Mouse (Mus musculus) brain, embryonic 18.5 days (tissue): ENCODE results near the gene Efhd1.

ENCODE experiments used
- DNase-seq: peaks from one replicate; pipeline ENCODE4 v3.0.0-alpha.2; 2012; ENCODE audit warnings: low read depth, low spot score

Gene Efhd1

GRCm38 (mm10) chr1:87264134-87265006 is at the start of gene Efhd1:
Gene Efhd1, plus strand, starts transcription at chr1:87264363.
- DNase-seq, result no peak

- no peak for DNase-seq
Measured at GRCm38 (mm10) chr1:87214748-87215147, 49.4 kb upstream of the Efhd1 start.

- DNase-seq, result no peak
Measured at GRCm38 (mm10) chr1:87217938-87218337, 46.2 kb upstream of the Efhd1 start.

GRCm38 (mm10) chr1:87225739-87226138 is 38.4 kb upstream of the Efhd1 start:
- DNase-seq, result no peak

- no peak for DNase-seq
Measured at GRCm38 (mm10) chr1:87226409-87227159, 37.6 kb upstream of the Efhd1 start.

- DNase-seq, result no peak
Measured at GRCm38 (mm10) chr1:87227160-87227550, 37.0 kb upstream of the Efhd1 start.

- no peak for DNase-seq
Measured at GRCm38 (mm10) chr1:87230606-87231005, 33.6 kb upstream of the Efhd1 start.

- no peak for DNase-seq
Measured at GRCm38 (mm10) chr1:87232197-87232596, 32.0 kb upstream of the Efhd1 start.

- no peak for DNase-seq
Measured at GRCm38 (mm10) chr1:87239056-87239455, 25.1 kb upstream of the Efhd1 start.

GRCm38 (mm10) chr1:87243021-87243420 is 21.1 kb upstream of the Efhd1 start:
- no peak for DNase-seq

- DNase-seq, result no peak
Measured at GRCm38 (mm10) chr1:87245430-87245829, 18.7 kb upstream of the Efhd1 start.

GRCm38 (mm10) chr1:87245929-87246815 is 18.0 kb upstream of the Efhd1 start:
- peak; percentile 22 for DNase-seq

- no peak for DNase-seq
Measured at GRCm38 (mm10) chr1:87252040-87252609, 12.0 kb upstream of the Efhd1 start.

GRCm38 (mm10) chr1:87255173-87255572 is 9.0 kb upstream of the Efhd1 start:
- DNase-seq, result no peak

GRCm38 (mm10) chr1:87257691-87258090 is 6.5 kb upstream of the Efhd1 start:
- no peak for DNase-seq

- DNase-seq, result no peak
Measured at GRCm38 (mm10) chr1:87258484-87258883, 5.7 kb upstream of the Efhd1 start.

- no peak for DNase-seq
Measured at GRCm38 (mm10) chr1:87259316-87259715, 4.8 kb upstream of the Efhd1 start.

- DNase-seq, result no peak
Measured at GRCm38 (mm10) chr1:87263257-87263656, 906 bp upstream of the Efhd1 start.

GRCm38 (mm10) chr1:87263796-87264133 is 398 bp upstream of the Efhd1 start:
- no peak for DNase-seq

GRCm38 (mm10) chr1:87265200-87265599 is 1.0 kb downstream of the Efhd1 start:
- DNase-seq, result no peak

GRCm38 (mm10) chr1:87266296-87267090 is 2.3 kb downstream of the Efhd1 start:
- DNase-seq, result no peak
